Mouse (Mus musculus) cerebellum, adult 9-10 months (tissue): ENCODE data around the gene Card11.

Experiments
- DNase-seq: peaks from one replicate; pipeline ENCODE4 v3.0.0; 2022

Card11 gene

DNA sequence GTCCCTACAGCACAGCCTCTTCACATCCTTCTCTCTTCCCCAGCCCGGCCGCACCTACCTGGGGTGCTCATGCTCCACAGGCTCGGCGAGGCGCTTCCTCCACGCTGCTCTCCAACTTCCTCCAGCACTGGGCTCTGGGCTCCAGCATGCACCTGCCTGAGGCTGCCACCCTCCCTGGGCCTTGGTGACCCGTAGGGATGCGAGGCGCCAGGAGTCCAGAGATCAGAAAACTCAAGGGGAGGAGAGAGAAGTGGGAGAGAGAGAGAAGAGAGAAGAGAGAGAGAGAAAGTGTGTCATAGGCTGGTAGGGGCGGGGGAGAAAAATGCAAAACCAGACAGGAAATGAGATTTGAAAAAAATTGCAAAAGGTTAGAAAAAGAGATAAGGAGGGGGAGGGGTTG is at the start of gene Card11:
Gene Card11 (minus strand): TSS at position 234 of the 400 bp plus-strand sequence.
- no peak for DNase-seq

DNA sequence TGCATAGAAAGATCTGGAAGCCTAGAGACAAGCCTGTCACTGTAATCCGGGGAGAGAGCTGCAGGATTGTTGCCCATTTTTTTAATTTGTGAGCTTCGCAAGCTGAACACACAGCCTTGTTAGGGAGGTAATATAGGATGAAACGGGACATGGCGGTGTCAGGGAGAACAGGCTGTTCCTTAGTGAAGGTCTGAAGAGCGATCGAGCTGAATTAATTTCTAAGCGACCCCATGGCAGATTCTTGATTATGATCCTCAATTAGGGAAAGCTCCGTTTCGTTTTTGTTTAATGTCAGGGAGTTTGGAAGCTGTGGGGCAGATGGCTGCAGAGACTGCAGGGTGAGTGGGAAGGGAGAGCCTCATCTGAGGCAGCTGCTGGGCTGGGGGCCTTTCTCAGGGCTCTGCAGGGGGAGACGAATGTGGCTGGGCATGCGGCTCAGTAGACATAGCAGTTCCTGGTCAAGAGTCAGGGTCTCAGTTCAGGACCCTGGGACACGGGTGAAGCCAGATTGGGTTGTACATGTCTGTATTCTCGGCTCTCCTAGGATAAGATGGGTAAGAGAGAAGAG is 47.4 kb upstream of the Card11 start:
- DNase-seq: no peak

- no peak for DNase-seq
Measured at GRCm38 (mm10) chr5:141044976-141045375, 44.6 kb upstream of the Card11 start.

DNA sequence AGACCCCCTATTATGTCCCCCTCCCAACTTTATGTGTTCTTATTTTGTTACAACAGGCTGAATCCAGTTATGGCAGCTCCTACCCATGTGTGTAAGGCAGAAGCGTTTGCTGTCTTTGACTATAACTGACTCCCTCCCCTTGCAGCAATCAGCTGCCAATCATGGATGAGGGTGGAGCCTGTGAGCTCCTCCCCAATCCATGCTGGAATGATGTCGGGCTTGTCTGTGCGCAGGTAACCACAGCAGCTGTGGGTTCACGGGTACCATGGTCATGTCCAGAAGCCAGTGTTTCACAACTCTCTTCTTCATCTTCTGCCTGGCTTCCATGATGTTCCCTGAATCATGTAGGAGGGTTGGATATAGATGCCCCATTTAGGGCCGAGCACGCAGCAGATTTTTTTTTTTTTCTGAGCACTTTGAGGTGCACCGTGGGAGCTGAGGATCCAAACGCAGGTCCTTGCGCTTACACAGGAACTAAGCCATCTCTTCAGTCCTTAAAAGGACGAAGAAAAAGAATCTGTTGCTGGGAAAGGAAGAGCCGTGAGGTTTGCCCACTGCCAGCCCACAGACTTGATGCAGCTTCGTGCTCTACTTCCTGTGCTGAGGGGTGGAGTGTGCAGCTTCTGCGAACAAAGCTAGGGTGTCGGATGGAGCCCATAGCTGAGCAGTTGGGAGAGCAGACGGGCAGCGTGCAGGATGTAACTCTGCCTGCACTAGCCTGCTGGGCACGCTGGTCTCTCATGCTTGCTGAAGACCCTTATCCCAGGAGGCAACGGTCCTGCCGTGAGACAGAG is 43.5 kb upstream of the Card11 start:
- no peak for DNase-seq

- no peak for DNase-seq
Measured at GRCm38 (mm10) chr5:141042406-141042805, 42.0 kb upstream of the Card11 start.

DNA sequence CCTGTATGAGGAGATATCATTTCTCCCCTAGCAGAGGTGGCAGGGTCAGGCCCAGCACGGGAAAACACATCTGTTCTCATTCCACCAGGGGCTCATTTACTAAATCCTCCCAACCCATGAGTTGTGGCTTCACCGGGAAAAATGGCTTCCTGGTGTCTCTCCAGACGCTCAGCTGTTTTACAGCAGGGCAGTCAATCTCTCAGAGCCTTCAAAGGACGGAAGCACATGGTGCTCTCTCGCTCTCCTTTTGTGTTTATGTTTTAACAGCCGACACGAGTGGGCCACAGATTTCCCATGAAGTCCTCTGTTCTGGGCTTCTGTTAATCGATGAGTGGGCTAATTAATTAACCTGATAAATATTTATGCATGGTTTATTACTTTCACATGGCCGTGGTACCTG is 40.5 kb upstream of the Card11 start:
- no peak for DNase-seq

DNA sequence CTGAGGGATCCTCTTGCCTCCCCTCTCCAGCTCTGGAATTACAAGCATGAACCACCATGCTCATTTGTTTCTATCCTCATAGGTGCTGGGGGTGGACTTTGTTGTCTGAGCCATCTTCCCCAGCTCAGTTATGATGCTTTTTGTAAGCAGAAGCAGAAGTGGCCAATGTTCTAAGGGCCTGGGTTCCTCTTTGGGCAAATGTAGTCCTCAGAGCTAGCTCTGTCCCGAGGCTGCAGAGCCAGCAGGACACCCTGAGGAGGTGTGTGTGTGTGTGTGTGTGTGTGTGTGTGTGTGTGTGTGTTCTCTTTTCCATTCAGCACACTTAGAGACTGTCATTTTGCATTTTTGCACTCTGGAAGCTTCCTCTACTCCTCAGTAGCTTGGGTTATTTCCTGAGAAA is 38.0 kb upstream of the Card11 start:
- no peak for DNase-seq

DNA sequence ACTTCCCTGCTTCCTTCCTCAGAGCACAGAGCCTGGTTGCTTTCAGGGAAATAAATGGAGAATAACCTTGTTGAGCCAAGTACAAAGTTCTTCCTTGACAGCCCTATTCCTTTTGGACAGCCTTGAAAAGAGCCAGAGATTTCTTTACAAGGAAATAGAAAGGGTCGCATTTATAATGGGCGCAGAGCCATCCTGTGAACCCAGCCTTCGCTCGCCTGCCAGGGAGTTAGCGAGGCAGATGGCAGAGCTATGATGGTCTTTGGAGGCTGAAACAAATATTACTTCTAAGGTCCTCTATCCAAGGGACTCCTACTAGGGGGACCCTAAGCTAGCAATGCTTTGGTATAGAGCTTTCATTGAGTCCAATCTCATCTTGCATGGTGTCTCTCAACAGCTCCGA is 35.0 kb upstream of the Card11 start:
- DNase-seq: no peak

- no peak for DNase-seq
Measured at GRCm38 (mm10) chr5:141034301-141034700, 33.9 kb upstream of the Card11 start.

- no peak for DNase-seq
Measured at GRCm38 (mm10) chr5:141033001-141033400, 32.6 kb upstream of the Card11 start.

GRCm38 (mm10) chr5:141029364-141029763 is 29.0 kb upstream of the Card11 start:
- DNase-seq: no peak

- DNase-seq: no peak
Measured at GRCm38 (mm10) chr5:141025635-141026034, 25.3 kb upstream of the Card11 start.

- no peak for DNase-seq
Measured at GRCm38 (mm10) chr5:141024435-141024834, 24.1 kb upstream of the Card11 start.

DNA sequence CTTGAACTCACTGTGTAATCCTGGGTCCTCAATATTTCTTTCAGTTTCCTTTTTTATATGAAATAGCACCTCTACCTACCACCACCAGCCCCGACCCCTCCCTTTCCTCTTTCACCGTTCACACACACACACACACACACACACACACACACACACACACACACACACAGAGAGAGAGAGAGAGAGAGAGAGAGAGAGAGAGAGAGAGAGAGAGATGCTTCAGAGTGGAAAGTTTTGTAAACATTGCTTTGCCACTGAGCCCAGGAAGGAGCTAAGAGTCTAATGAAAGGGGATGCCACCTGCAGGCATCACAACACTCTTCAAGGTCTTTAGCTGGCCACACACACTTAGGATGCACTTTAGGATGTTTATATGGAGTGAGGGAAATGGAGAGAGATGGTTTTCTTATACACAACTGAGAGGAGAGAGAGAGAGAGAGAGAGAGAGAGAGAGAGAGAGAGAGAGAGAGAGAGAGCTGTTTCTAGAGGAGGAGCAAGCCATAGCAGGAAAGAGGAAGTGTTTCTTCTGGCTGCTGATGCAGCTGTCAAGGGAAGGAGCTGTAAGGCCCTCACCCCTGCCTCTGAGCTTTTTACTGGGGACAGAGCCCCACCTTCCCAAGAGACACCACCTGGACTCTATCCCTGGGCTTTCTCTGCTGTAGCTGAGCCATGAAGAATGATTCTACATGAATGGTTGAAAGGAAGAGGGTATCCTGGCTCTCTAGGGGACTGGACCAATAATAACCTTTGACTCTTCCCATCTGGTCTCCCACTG is 17.7 kb upstream of the Card11 start:
- DNase-seq: no peak

DNA sequence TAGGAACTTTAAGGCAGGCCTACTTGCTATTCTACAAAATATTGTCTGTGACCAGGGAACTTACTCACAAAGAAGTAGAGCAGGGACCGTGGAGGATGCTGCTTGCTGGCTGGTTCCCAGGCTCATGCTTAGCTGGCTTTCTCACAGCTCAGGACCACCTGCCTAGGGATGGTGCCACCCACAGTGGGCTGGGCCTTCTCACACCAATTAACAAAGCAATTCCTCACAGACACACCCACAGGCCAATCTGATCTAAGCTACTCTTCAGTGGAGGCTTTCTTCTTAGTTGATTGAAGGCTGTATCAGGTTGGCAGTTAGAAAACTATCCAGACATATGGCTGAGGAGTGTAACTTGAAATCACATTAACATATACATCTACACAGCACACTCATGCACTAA is 15.7 kb upstream of the Card11 start:
- no peak for DNase-seq

- no peak for DNase-seq
Measured at GRCm38 (mm10) chr5:141014216-141014615, 13.8 kb upstream of the Card11 start.

DNA sequence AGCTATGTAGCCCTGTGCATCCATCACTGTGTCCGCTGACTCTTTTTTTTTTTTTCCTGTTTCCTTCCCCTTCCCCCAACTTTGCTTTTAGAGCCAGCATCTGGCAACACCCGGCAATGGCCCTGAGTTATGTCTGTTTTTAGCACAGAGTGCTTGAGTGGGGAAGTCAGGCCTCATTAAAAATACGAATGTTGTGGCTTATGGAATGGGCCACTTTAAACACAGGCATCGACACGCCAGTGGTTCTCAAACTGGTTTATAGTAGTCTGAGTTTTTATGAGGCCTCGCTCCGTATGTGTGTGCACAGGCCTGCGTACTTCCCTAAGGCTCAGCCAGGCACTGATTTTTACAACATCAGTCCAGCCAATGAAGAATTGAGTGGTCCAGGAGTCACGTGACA is 13.1 kb upstream of the Card11 start:
- DNase-seq: no peak

DNA sequence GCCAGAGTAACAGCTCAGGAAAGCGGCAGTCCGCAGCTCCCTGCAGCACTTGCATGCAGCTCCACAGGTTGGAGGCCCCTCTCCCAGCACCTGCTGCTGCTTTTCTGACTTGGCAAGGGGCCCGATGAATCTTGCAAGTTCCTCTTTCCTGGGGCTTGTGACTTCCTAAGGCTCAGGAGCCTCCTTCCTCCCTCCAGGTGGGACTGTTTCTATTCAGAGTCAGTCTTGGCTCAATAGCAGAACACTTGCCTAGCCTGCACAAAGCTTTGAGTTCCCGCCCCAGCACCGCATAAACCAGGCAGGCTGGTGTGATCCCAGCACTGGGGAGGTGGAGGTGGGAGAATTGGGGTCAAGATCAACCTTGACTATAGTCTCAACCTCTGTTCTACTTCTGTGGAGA is 5.1 kb upstream of the Card11 start:
- DNase-seq: no peak

DNA sequence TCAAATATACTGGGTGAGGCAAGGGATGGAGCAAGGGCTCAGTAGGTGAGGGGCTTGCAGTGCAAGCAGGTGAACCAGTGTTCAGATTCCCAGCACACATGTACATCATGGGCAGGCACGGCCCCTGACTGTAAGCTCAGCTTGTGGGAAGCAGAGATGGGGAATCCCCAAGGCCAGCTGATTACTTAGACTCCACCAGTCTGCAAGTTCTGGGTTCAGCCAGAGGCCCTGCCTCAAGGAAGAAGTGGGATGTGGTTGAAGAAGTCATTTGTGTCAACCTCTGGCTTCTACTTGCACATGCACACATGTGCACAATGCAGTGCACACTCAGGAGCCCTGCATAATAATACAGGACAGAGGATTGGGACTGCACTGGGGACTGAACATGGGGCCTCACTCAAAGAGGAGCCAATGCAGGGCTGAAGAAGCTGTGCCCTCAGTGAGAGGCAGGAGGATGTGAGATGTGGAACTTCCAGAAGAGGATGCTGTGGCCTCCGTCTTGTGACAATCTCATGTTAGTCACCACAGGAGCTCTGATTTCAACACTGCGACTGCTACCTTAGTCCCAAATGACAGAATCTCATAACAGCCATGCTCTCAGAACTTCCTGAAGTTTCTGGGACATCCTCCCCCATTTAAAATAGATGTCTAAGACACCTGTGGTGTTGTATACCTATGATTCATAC is 3.8 kb upstream of the Card11 start:
- no peak for DNase-seq

DNA sequence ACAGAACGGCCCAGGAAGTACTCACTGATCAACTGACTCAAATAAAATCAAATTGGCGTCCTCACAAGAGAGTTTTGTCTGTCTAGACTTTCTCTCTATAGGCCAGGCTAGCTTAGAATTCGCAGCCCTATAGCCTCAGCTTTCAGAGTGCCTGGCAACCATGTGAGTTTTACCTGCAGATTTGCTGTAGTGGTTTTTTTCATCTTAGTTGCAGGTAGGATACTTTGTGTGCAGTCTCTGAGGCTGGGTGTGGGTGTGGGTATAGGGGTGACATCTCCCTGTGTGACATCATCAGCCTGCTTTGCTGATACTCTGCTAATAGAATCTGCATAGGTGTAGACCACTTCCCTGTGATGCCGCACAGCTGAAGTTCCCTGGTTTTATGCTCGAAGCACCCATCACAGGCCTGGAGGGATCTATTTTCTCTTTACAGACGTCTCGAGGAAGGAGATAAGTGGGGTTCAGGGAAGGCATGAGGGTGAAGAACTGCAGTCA is 1.2 kb downstream of the Card11 start:
- no peak for DNase-seq

- no peak for DNase-seq
Measured at GRCm38 (mm10) chr5:140997767-140998166, 2.6 kb downstream of the Card11 start.

DNA sequence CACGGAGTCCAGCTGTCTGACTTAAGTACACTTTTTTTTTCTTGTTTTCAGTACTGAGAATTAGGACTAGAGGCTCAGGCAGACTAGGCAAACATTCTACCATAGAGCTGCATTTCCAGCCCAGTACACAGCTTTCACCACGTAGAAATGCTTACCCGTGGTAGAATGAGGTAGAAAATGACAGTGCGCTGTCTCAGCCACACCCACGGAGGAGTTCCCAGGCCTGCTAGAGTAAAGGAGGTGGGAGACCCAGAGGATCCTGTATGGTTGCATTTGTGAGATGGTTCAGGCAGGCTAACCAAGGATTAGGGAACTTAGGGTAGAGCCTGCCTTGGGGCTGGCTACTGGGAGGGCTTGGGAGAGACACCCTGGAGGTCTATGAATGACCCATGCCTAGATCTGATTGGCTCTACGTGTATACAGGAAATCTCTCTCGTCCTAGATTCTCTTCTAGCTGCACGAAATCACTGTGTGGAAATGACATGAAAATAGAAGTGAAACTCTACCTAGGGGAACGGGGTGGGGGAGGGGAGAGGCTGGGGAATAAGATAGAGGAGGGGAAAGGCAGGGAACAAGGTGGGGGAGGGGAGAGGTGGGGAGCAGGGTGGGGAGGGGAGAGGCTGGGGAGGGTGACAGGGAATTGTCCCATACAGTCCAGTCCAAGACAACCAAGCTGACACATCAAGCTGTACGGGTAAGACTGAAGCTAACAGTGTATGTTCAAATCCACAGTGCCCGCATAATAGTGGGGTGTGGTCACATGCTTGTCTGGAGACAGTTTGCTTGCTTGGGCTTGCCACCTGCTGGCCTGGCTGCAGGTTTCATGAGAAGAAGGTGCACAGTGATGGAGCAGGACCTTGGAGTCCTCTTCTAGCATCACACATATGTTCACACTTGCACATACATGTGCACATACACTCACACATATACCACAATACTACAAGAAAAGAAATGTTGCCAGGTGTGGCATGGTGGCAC is 8.0 kb downstream of the Card11 start:
- DNase-seq: no peak
